Mouse (Mus musculus) adrenal gland, postnatal 25 days (tissue): ENCODE data around the gene Zfp426. TPM values are rescaled to one million over a fixed set of nuclear protein-coding genes. Genes with fewer than 3 reads are reported as not detected.

Source experiments
- DNase-seq: peaks from one replicate; pipeline ENCODE4 v3.0.0; 2021; ENCODE audit warnings: mixed read lengths
- total RNA-seq: library from RNA; stranded (reverse); gene quantifications from 2 replicates; pipeline ENCODE4 v1.2.3, GENCODE M21; 2021

Zfp426 gene
- total RNA-seq, 1 experiment from 2014 or later: 30.5 TPM

DNA sequence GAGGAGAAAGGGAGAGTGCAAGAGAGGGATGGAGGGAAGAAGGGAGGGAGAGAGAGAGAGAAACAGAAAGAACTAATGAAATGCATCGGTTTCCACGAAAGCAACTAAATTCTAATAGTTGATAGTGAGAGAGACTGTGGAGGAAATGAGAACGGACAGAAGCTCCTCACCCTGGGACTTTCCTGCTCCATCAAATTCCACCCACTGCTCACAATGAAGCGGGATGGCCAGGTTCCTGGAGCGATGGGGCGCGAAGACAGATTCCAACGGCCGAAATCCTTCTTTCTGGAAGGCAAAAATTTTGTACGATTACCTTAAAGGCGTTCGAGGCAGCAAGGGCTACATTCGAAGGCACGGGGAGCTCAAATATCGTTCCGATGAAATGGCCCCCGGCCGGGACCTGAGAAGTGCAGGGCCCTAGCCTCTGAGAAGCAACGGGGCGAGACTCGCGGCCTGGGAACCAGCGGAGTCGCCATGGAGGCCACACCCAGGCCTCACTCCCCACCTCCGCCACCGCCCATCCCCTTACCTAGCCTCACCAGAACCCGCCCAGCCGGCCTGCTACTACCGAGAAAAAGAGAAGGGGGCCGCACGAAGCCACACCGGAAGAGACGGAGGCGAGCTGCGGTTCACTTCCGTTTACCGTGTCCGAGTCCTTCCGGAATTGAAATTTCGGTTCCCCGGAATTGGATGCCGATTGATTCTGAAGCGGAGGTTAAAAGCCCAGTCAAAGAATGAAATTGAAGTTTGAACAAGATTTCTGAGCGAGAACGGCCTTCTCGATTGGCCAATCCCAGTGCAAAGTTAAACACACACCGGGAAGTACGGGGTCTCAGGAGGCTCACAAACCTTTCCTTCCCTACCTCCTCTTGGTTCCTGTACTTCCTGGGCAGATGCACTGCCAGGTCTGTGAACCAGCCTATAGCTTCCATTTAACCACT is 32.9 kb downstream of the Zfp426 start, which contains the start of gene Zfp26:
Gene Zfp26 (minus strand): TSS at position 786 of the 941 bp plus-strand sequence.
- DNase-seq: peak; percentile 68

DNA sequence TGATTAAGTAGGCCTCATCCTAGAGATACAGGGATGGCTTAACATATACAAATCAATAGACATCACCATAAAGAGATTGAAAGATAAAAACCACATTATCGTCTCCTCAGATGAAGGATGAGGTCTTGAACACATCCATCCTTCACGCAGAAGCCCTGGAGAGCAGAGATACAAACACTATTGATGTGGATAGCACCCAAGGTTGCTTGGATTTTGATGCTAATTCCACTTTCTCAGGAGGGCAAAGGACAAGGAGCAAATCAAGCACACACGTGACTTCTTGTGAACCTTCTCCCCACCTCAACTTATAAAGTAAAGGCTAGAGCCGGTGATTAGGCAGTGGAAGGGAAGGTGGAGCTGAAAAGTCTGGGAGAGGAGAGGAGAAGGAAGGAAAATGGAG is 38.9 kb downstream of the Zfp426 start:
- DNase-seq: no peak

DNA sequence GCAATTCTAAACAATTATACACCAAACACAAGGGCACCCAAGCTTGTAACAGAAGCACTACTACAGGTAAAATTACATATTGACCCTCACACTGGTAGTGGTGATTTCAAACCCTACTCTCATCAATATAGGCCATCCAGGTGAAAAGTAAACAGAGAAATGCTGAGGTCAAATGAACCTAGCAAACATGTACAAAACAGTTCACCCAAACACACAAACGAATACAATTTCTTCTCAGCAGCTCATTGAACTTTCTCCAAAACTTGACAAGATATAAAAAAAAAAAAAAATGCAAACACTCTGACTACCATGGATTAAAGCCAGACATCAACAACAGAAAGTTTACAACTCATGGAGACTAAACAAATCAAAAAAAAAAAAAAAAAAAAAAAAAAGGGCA is 41.1 kb downstream of the Zfp426 start:
- no peak for DNase-seq

DNA sequence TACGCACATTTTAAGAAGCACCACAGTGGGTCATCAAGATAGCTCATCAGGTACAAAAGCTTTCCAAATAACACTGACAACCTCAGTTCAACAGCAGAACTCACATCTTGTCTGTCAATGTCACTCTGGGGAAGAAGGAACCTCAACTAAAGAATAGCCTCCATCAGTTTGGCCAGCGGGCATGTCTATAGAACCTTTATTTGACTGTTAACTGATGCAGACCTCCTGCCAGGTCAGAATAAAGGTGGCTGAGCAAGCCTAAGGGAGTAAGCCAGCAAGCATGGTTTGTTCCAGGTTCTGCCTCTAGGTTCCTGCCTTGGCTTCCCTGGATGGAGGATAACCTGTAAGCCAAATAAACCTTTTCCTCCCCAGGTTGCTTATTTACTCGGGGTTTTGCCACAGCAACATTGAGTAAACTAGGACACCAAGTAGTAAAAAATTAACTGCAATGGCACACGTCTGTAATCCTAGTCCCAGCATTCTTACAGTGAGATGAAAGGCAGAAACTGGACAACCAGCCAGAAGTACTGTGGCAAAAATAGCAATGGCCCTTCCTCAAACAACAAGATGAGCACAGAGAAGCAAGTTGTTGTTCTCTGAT is 49.3 kb downstream of the Zfp426 start:
- no peak for DNase-seq

DNA sequence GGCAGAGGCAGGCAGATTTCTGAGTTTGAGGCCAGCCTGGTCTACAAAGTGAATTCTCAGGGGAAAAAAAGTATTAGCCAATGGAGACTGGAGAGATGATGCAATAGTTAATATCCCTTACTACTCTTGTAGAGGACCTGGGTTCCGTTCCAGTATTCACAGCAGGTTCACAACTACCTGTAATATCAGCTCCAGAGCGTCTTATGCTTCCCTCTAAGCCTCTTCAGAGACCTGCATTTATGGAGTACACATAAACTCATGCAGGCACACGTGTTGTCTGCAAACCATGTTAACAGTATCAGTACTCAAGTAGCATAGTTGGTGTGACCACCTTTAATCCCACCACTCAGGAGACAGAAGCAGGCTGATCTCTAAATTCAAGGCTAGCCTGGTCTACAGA is 62.5 kb downstream of the Zfp426 start:
- no peak for DNase-seq

Other genes with a start within 250 kb of the Zfp426 start
- not detected in 2 replicates for gene Olfr39, start 210.4 kb downstream of the Zfp426 start, total RNA-seq
- gene Olfr873, start 194.2 kb downstream of the Zfp426 start, total RNA-seq: not detected in 2 replicates
- not detected in 2 replicates for gene Olfr18, start 156.7 kb downstream of the Zfp426 start, total RNA-seq
- 4.5 and 6.9 TPM in 2 replicates for gene Zfp560, start 107.6 kb downstream of the Zfp426 start, total RNA-seq
- gene Zfp26, start 32.6 kb downstream of the Zfp426 start, total RNA-seq: 17.1 and 28.7 TPM in 2 replicates
- 41.7 and 47.2 TPM in 2 replicates for gene Zfp266, start 28.7 kb upstream of the Zfp426 start, total RNA-seq
- gene Zfp846, start 88.5 kb upstream of the Zfp426 start, total RNA-seq: 9.0 and 12.9 TPM in 2 replicates
- gene Ubl5, start 150.1 kb upstream of the Zfp426 start, total RNA-seq: 331 and 363 TPM in 2 replicates
- 20.5 and 30.0 TPM in 2 replicates for gene Fbxl12, start 152.0 kb upstream of the Zfp426 start, total RNA-seq
- gene Pin1, start 159.3 kb upstream of the Zfp426 start, total RNA-seq: 21.6 and 24.8 TPM in 2 replicates